Mouse (Mus musculus) left cerebral cortex, adult 8-10 months (tissue): ENCODE results near the gene Xpnpep3. TPM values are rescaled to one million over a fixed set of nuclear protein-coding genes. Genes with fewer than 3 reads are reported as not detected.
A peak's percentile ranks its signal among the peaks of the same experiment; 100 is the strongest.

Experiments used
- DNase-seq, 2 experiments: peaks; one replicate each; pipeline ENCODE4 v3.0.0; 2022; ENCODE audit warnings: low spot score in 2 of 2
- total RNA-seq, 4 experiments: library from RNA; stranded (reverse); gene quantifications; 2 replicates each; pipeline ENCODE4 v1.2.4; 2022

Gene Xpnpep3
- total RNA-seq, result 10 to 100 TPM; 13.3 to 16.9 (median 14.7) TPM

GRCm38 (mm10) chr15:81399638-81400315 is at the start of gene Xpnpep3, which contains the start of gene St13:
TSS of gene Xpnpep3 (plus strand) at chr15:81400138.
TSS of gene St13 (minus strand) at chr15:81400077.
- peak; percentile 95 to 99 for DNase-seq

GRCm38 (mm10) chr15:81350401-81350800 is 49.5 kb upstream of the Xpnpep3 start:
- no peak for DNase-seq

GRCm38 (mm10) chr15:81352638-81353037 is 47.3 kb upstream of the Xpnpep3 start:
- DNase-seq, result no peak

- no peak for DNase-seq
These were observed 44.7 kb upstream of the Xpnpep3 start for GRCm38 (mm10) chr15:81355146-81355761.

GRCm38 (mm10) chr15:81356946-81357345 is 43.0 kb upstream of the Xpnpep3 start:
- no peak for DNase-seq

- DNase-seq, result no peak
These were observed 41.0 kb upstream of the Xpnpep3 start for GRCm38 (mm10) chr15:81358943-81359342.

- DNase-seq, result no peak
These were observed 40.5 kb upstream of the Xpnpep3 start for GRCm38 (mm10) chr15:81359421-81359820.

- peak; percentile 72 to 89 for DNase-seq
These were observed 39.5 kb upstream of the Xpnpep3 start, which contains the start of gene Slc25a17 for GRCm38 (mm10) chr15:81360345-81361021. TSS of gene Slc25a17 (minus strand) at chr15:81360812.

GRCm38 (mm10) chr15:81361022-81361404 is 38.9 kb upstream of the Xpnpep3 start:
- no peak for DNase-seq

GRCm38 (mm10) chr15:81361417-81362015 is 38.4 kb upstream of the Xpnpep3 start:
- DNase-seq, result no peak

GRCm38 (mm10) chr15:81362501-81362900 is 37.4 kb upstream of the Xpnpep3 start:
- no peak for DNase-seq

- no peak for DNase-seq
These were observed 35.7 kb upstream of the Xpnpep3 start for GRCm38 (mm10) chr15:81364271-81364670.

- no peak for DNase-seq
These were observed 34.7 kb upstream of the Xpnpep3 start for GRCm38 (mm10) chr15:81365246-81365645.

- no peak for DNase-seq
These were observed 33.7 kb upstream of the Xpnpep3 start for GRCm38 (mm10) chr15:81366241-81366640.

- DNase-seq, result no peak
These were observed 31.3 kb upstream of the Xpnpep3 start for GRCm38 (mm10) chr15:81368601-81369000.

GRCm38 (mm10) chr15:81370356-81370755 is 29.6 kb upstream of the Xpnpep3 start:
- DNase-seq, result no peak

- no peak for DNase-seq
These were observed 25.3 kb upstream of the Xpnpep3 start for GRCm38 (mm10) chr15:81374621-81375020.

GRCm38 (mm10) chr15:81378845-81379244 is 21.1 kb upstream of the Xpnpep3 start:
- DNase-seq, result no peak

- DNase-seq, result no peak
These were observed 13.6 kb upstream of the Xpnpep3 start for GRCm38 (mm10) chr15:81386327-81386726.

- peak in 1 of 2 experiments; percentile 58 for DNase-seq
These were observed 6.9 kb upstream of the Xpnpep3 start for GRCm38 (mm10) chr15:81392997-81393396.

- DNase-seq, result no peak
These were observed 5.6 kb upstream of the Xpnpep3 start for GRCm38 (mm10) chr15:81394211-81394915.
